Mouse (Mus musculus) bone marrow macrophage, adult 2 months (primary cell): ENCODE data around the gene Cct2.

Experiments
- CTCF ChIP-seq: IDR thresholded peaks from 2 replicates; pipeline ENCODE4 v1.5.1; 2012; ENCODE audit warnings: low read depth, mild to moderate bottlenecking, low read length, moderate library complexity
- POLR2A ChIP-seq: IDR thresholded peaks from 2 replicates; pipeline ENCODE4 v1.6.1; 2012; ENCODE audit warnings: mild to moderate bottlenecking, low read depth, low read length, borderline replicate concordance

DNA sequence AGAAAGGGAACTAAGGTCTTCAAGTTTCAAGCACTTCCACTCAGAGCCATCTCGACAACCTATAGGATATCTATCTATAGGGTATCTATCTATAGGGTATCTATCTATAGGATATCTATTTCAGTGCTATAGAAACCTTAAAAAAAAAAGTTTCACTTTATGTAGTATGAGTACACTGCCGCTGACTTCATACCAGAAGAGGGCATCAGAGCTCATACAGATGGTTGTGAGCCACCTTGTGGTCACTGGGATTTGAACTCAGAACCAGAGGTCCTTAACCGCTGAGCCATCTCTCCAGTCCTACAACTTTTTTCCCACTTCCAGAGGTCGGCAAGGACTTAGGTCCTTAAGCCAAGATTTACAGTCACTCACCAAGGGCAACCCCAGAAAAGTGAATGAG, 7.9 kb downstream of the Cct2 start:
- TF ChIP-seq CTCF (no peak), POLR2A (no peak)
